Mouse (Mus musculus) limb, embryonic 12.5 days (tissue): Measurements from ENCODE around the gene Gm21970. TPM values are rescaled to one million over a fixed set of nuclear protein-coding genes. Genes with fewer than 3 reads are reported as not detected.

Experiments used
- ATAC-seq: fragments of 200-750 bp; cut with Nextera tagmentation; 2 replicates; pipeline ENCODE4 v1.8.0; 2017; ENCODE audit warnings: low read depth, moderate TSS enrichment; ENCODE audit not compliant: insufficient number of reproducible peaks, insufficient read depth, low FRiP score, low TSS enrichment
- H3K27ac ChIP-seq: fragments of 300-500 bp; sonication (generic); 2 replicates; pipeline ENCODE4 v1.5.1; 2016; ENCODE audit warnings: mild to moderate bottlenecking, moderate library complexity
- H3K27me3 ChIP-seq: fragments of 300-500 bp; sonication (generic); 2 replicates; pipeline ENCODE4 v1.6.1; 2016; ENCODE audit warnings: mild to moderate bottlenecking, moderate library complexity
- H3K36me3 ChIP-seq: fragments of 300-500 bp; sonication (generic); 2 replicates; pipeline ENCODE4 v1.6.1; 2016; ENCODE audit warnings: mild to moderate bottlenecking, moderate library complexity
- H3K4me1 ChIP-seq: fragments of 300-500 bp; sonication (generic); replicated peaks from 2 replicates; pipeline ENCODE4 v1.6.1; 2016
- H3K4me2 ChIP-seq: fragments of 300-500 bp; sonication (generic); 2 replicates; pipeline ENCODE4 v1.6.1; 2016; ENCODE audit warnings: mild to moderate bottlenecking, moderate library complexity
- H3K4me3 ChIP-seq: fragments of 300-500 bp; sonication (generic); replicated peaks from 2 replicates; pipeline ENCODE4 v1.5.1; 2016; ENCODE audit warnings: mild to moderate bottlenecking
- H3K9ac ChIP-seq: fragments of 300-500 bp; sonication (generic); replicated peaks from 2 replicates; pipeline ENCODE4 v1.6.1; 2016; ENCODE audit warnings: mild to moderate bottlenecking, moderate library complexity
- H3K9me3 ChIP-seq: fragments of 300-500 bp; sonication (generic); 2 replicates; pipeline ENCODE4 v1.6.1; 2016; ENCODE audit warnings: mild to moderate bottlenecking, moderate library complexity
- WGBS: fragments of 180-500 bp; shearing (Covaris S2); methylation state at CpG from one replicate; pipeline ENCODE4 v1.1.7; 2016; 5-methylcytosine and 5-hydroxymethylcytosine counted together
- polyA plus RNA-seq: library from polyadenylated mRNA; unstranded; fragments of >200 nt; fragmentation: Nextera tagmentation; extraction: Ambion mirVana; gene quantifications from 2 replicates; pipeline ENCODE4 v1.2.1, GENCODE M21; 2016

Gene Gm21970
- polyA plus RNA-seq, 1 experiment from 2014 or later: not detected

DNA sequence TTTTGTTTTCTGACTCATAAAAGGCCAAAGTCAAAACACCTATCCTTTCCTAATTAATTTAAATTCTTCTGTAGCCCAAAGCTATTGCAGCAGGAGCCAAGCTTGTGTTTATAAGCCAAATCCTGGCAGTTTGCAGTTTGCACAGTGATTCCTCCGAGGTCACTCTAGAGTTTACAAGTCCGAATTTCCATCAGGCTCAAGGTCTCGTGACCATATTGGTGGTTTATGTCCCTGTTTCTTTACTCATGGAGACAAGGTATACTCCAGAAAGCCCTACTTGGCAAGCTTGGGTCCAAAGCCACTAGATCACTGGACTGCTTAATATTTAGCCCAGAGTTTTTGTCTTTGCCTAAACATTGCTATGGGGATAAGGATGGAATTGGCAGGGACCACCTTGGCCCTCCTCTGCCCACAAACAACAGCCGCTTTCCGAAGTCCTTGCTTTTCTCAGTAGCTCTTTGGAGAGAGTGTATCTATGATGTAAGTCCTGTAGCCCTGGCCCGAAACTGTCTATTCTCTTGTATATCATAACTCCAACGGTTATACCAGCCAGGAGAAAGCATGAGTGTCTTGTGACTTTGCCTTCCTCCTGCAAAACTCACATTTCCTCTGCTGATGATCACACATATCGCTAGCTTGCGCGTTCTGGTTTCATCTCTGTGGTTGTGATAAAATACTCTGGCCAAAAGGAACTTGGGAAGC is 5.0 kb upstream of the Gm21970 start:
- Histone ChIP-seq H3K9ac (no peak overlapping the region), H3K27me3 (no peaks in the 10 kb centered on the region), H3K36me3 (peaks cover 71% of the 10 kb centered on the region), H3K4me1 (no peaks in the 10 kb centered on the region), H3K9me3 (peaks cover 3% of the 10 kb centered on the region; the same call in 1 of the 2 replicates), H3K27ac (no peak overlapping the region), H3K4me2 (no peak overlapping the region), H3K4me3 (no peak overlapping the region)
- ATAC-seq: no peak
- 91% methylated on average over 10 of the region's 10 CpGs for WGBS

DNA sequence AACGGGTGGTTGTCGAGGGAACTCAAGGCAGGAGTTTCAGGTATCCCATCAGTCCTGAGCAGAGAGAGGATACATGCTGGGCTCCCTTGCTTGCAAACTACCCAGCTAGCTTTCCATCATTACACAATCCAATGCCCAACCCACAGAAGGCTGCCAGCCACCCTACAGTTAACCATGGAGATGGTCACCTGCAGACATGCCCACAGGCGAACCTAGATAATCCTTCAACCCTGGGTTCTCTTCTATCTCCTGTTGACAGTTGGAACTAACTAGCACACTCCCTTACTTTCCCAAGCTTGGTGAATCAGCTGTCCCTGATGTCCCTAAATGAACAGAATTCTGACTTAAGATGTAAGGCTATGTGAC is 4.4 kb upstream of the Gm21970 start:
- ATAC-seq: no peak
- Histone ChIP-seq H3K9me3 (peaks cover 3% of the 10 kb centered on the region; the same call in 1 of the 2 replicates), H3K9ac (no peak overlapping the region), H3K27ac (no peak overlapping the region), H3K4me3 (no peak overlapping the region), H3K36me3 (peaks cover 71% of the 10 kb centered on the region), H3K4me2 (no peak overlapping the region), H3K27me3 (no peaks in the 10 kb centered on the region), H3K4me1 (no peaks in the 10 kb centered on the region)
- 86% methylated on average over 3 of the region's 3 CpGs for whole genome bisulfite sequencing

DNA sequence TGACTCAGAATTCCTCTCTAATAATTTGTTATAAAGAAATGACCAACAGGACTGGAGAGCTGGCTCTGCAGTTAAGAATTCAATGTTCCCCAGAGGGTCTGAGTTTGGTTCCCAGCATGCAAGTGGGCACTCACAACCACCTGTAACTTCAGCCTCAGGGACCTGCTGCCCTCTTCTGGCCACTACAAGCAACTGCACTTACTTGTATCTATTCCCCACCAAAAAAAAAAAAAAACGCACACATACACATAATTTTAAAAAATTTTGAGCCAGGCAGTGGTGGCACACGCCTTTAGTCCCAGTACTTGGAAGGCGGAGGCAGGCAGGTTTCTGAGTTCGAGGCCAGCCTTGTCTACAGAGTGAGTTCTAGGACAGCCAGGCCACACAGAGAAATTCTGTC is 1.4 kb upstream of the Gm21970 start:
- Histone ChIP-seq H3K4me1 (no peaks in the 10 kb centered on the region), H3K9ac (no peak overlapping the region), H3K4me3 (no peak overlapping the region), H3K27ac (no peak overlapping the region), H3K9me3 (peaks cover 3% of the 10 kb centered on the region; the same call in 1 of the 2 replicates), H3K27me3 (no peaks in the 10 kb centered on the region), H3K4me2 (no peak overlapping the region), H3K36me3 (peaks cover 83% of the 10 kb centered on the region)
- WGBS: 92% methylated on average over 4 of the region's 4 CpGs
- no peak for ATAC-seq

DNA sequence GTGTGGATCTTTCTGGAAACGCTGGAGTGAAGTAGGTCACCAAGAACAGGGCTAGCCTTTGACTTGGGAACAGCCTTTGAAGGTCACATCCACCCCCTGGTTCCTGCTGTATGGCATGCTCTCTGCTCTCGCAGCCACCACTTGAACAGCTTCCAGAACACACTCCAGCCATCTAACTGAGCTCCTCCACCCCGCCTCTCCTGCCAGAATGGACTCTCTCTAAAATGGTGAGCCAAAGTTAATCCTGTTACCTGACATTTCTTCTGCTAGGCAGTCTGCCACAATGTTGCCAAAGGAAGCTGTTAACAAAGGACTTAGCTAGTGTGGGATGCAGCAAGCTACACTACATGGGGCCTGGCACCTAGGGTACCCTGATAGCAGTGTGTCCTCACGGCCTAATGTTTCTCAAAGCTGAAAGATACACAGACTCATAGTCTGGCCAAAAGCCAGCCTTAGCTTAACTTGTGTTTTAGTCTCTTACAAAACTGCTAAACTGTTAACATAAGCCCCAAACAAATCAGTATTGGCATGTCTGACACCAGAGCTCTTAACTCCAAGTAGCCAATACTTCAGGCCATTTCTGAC is 3.4 kb downstream of the Gm21970 start:
- H3K4me1 ChIP-seq: no peaks in the 10 kb centered on the region
- ATAC-seq: no peak
- H3K36me3 ChIP-seq: peaks cover 63% of the 10 kb centered on the region
- no peaks in the 10 kb centered on the region for H3K27me3 ChIP-seq
- 89% methylated on average over 4 of the region's 4 CpGs for WGBS
- no peak overlapping the region for H3K4me3 ChIP-seq
- no peak overlapping the region for H3K4me2 ChIP-seq
- no peak overlapping the region for H3K9ac ChIP-seq
- H3K9me3 ChIP-seq: no peaks in the 10 kb centered on the region
- H3K27ac ChIP-seq: no peak overlapping the region

DNA sequence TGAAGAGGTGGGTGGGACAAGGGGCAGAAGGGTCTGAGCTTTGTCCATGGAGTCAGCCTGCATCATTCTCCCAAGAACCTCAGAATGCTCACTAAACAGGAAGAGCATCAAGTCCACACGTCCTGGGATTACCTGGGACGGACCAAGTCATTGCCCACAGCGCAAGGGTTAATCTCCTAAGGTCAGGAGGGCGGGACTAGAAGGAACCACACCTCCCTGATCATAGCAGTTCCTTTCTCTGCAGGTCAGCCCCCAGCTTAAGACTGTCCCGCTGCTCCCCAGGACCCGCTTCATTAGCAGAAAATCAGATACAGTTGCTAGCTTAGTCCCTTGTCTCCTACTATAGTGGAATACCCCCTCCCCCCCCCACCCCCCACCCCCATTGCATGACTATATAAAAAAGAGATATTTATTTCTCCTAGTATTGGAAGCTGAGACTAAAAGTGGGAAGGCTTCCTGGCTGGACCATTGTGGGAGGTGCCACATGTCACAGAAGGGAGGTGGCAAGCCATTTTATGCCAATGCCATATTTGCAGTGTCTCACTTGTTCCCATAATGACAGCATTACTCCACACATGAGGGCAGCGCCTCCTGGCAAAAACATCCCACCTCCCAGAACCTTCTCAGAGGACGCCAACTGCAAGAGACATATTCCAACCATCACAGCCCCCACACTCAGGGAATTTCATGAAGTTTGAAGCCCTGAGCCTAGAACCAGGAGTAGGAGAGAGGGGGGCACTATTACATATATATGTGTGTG is 4.3 kb downstream of the Gm21970 start:
- Histone ChIP-seq H3K36me3 (peaks cover 63% of the 10 kb centered on the region), H3K4me1 (peaks cover 7% of the 10 kb centered on the region), H3K9ac (no peak overlapping the region), H3K4me3 (no peak overlapping the region), H3K9me3 (no peaks in the 10 kb centered on the region), H3K27ac (no peak overlapping the region), H3K4me2 (no peak overlapping the region), H3K27me3 (no peaks in the 10 kb centered on the region)
- no peak for ATAC-seq
- 59% methylated on average over 8 of the region's 8 CpGs for WGBS

DNA sequence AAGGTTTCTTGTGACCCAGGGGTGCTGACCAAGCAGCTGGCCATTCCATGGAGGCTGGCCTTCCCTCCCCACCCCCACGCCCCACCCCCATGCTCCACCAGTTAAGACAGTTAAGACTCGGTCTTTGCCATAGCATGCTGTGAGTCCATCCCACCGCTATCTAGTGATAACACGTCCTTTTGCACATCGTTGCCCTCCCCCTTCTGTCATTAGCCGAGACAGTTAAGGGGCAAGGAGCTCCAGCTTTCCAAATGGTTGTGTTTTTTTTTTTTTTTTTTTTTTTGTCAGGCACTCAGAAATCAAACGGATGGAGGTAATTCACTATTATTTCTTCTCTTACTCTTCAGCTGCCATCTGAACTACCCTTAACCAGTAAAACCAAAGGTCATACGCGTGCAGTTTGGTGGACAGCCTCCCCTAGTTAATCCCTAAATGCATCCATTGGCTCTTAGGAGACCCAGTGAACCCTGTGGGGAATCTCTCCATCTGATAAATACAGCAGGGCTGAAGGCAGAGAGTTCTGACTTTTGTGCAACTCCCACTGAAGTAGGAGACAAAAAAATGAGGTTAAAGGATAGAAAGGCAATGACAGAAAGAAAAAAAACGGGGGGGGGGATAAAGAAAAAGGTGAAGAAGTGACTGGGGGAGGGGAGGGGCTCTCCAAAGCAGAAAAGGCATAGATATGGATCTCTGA is 5.5 kb downstream of the Gm21970 start:
- no peak for ATAC-seq
- H3K4me1 ChIP-seq: peaks cover 16% of the 10 kb centered on the region
- no peak overlapping the region for H3K4me2 ChIP-seq
- H3K27me3 ChIP-seq: no peaks in the 10 kb centered on the region
- H3K4me3 ChIP-seq: no peak overlapping the region
- no peak overlapping the region for H3K9ac ChIP-seq
- H3K27ac ChIP-seq: no peak overlapping the region
- H3K36me3 ChIP-seq: peaks cover 55% of the 10 kb centered on the region
- no peaks in the 10 kb centered on the region for H3K9me3 ChIP-seq
- 75% methylated on average over 10 of the region's 10 CpGs for WGBS

DNA sequence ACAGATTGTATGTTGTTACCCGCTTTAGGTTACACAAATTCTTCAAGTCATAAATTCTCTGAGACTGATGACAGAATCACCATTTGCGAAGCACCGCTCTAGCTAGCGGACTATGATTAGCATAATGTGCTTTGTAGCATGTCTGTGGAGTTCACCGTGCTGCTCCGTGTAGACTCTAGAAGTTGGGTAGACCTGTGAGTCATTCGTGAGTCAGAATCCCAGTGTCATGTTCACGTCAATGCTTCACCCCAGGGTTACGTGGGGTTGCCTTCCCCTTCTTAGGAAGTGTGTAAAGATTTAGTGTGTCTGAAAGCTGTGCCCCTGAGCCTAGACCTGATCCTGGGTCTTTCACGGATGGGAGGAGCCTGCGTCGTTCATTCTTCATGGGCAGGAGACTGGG is 6.5 kb downstream of the Gm21970 start:
- Histone ChIP-seq H3K36me3 (peaks cover 45% of the 10 kb centered on the region), H3K4me1 (peaks cover 16% of the 10 kb centered on the region), H3K27ac (no peak overlapping the region), H3K9me3 (no peaks in the 10 kb centered on the region), H3K27me3 (no peaks in the 10 kb centered on the region), H3K4me3 (no peak overlapping the region), H3K4me2 (no peak overlapping the region), H3K9ac (no peak overlapping the region)
- ATAC-seq: no peak; the same call in 1 of the 2 replicates
- WGBS: 92% methylated on average over 12 of the region's 12 CpGs

DNA sequence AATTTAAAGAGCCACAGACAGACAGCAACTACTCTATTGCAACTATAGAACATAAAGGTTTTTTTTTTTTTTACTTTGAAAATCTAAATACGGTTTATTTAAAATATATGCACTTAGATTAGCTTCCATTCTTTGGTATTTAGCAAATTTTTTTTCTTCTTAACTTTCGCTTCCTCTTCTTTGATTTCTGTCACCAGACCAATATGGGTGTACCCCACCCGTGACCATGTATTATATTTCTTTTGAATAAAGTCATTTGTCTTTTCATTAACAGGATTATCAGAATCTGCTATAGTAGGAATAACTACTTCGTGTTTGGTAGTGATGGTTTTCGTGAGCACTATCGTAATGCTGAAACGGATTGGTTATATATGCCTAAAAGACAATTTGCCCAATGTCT is 7.4 kb downstream of the Gm21970 start:
- Histone ChIP-seq H3K9me3 (no peaks in the 10 kb centered on the region), H3K4me2 (no peak overlapping the region), H3K4me3 (no peak overlapping the region), H3K27ac (no peak overlapping the region), H3K36me3 (peaks cover 44% of the 10 kb centered on the region), H3K9ac (no peak overlapping the region), H3K27me3 (no peaks in the 10 kb centered on the region), H3K4me1 (peaks cover 16% of the 10 kb centered on the region)
- 95% methylated on average over 7 of the region's 7 CpGs for WGBS
- ATAC-seq: no peak

DNA sequence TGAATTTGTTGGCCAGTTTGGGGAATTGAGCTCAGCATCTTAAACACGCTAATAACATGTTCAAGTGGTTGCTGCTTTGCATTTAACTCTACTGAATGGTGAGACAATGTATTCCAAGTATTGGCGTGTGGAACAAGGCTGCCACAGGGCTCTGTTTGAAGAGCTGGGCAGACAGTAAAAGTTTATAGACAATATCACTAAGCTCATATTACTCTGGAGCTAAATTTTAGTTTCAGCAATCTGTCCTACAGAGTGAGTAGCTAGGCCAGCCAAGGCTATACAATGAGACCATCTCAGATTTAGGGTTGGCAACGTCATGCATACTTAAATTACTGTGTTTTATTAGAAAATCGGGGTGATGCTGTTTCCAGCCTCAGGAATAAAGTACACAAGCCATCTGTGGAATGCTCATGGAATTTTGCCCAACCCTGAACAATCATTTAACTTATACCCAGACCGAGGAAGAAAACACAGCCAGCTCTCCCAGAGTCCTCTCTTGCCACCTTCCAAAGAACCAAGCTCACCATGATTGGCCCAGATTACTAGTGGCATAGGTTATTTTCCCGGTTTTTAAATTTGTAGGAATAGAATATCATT is 10.1 kb downstream of the Gm21970 start:
- WGBS: 67% methylated on average over 6 of the region's 6 CpGs
- Histone ChIP-seq H3K27ac (peak overlapping the region; percentile 70), H3K9ac (no peak overlapping the region)

DNA sequence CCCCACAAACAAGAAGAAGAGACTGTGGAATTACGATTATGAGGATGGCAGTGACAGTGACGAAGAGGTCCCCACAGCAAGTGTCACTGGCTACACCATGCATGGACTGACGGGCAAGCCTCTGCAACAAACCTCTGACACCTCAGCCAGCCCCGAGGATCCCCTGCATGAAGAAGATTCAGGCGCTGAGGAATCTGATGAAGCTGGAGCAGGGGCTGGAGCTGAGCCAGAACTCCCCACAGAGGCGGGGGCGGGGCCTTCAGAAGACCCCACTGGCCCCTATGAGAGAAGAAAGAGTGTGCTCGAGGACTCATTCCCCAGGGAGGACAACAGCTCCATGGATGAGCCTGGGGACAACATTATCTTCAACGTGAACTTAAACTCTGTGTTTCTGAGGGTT is 12.3 kb downstream of the Gm21970 start:
- H3K9ac ChIP-seq: no peak overlapping the region
- H3K27me3 ChIP-seq: no peaks in the 10 kb centered on the region
- H3K4me3 ChIP-seq: no peak overlapping the region
- no peak overlapping the region for H3K27ac ChIP-seq
- no peak for ATAC-seq
- peaks cover 34% of the 10 kb centered on the region for H3K4me1 ChIP-seq
- peaks cover 20% of the 10 kb centered on the region for H3K36me3 ChIP-seq
- WGBS: 87% methylated on average over 9 of the region's 9 CpGs
- H3K4me2 ChIP-seq: no peak overlapping the region
- no peaks in the 10 kb centered on the region for H3K9me3 ChIP-seq

More for the DNA sequence above, 10.1 kb downstream of the Gm21970 start:
- ATAC-seq: no peak
- H3K4me2 ChIP-seq: no peak overlapping the region
- H3K27me3 ChIP-seq: no peaks in the 10 kb centered on the region
- H3K4me3 ChIP-seq: no peak overlapping the region
- peaks cover 24% of the 10 kb centered on the region for H3K4me1 ChIP-seq
- H3K36me3 ChIP-seq: peaks cover 26% of the 10 kb centered on the region
- H3K9me3 ChIP-seq: no peaks in the 10 kb centered on the region

DNA sequence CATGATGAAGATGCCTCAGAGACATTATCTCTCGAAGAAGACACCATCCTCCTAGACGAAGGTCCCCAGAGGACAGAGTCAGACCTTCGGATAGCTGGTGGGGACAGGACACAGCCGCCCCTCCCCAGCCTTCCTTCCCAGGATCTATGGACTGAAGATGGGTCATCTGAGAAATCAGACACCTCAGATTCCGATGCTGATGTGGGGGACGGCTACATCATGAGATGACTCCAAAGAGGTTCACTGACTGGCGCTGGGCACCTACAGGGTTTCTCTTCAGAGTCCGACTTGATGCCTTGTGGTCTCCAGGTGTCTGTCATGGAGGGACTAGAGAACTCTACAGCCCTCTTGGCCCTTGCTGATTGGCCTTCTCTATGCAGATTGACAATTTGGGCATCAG is 12.7 kb downstream of the Gm21970 start:
- no peak overlapping the region for H3K9ac ChIP-seq
- H3K9me3 ChIP-seq: no peaks in the 10 kb centered on the region
- peaks cover 20% of the 10 kb centered on the region for H3K36me3 ChIP-seq
- 0 out of 2 replicates have a peak, but pooled peaks cover under 1% of the 10 kb centered on the region for H3K27me3 ChIP-seq
- H3K4me3 ChIP-seq: no peak overlapping the region
- 94% methylated on average over 8 of the region's 8 CpGs for WGBS
- no peak for ATAC-seq
- peaks cover 34% of the 10 kb centered on the region for H3K4me1 ChIP-seq
- H3K4me2 ChIP-seq: no peak overlapping the region
- no peak overlapping the region for H3K27ac ChIP-seq
